Mouse (Mus musculus): ENCODE measurements around the gene Gm35315.

DNA sequence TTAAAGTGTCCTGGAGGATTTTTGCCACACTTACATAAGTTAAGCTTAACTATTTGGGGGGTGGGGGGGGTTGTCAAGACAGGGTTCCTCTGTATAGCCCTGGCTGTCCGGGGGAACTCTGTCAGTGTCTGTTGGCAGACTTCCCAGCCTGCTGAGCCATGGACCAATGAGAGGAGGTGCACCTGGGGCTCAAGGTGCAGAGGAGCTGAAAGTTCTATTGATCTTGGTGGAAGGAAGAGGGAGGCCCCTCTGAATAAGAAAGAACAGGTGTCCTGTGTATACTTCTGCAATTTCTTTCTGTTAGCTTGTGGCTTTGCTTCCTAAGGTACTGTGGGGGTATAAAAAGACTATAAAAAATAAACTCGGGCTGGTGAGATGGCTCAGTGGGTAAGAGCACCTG, 2.7 kb downstream of the Gm35315 start:
- TF ChIP-seq CTCF (conservative IDR thresholded peaks at IDR 0.05; ENCODE audit: low read length) (no peak), POU5F1 (IDR thresholded peaks at IDR 0.05; ENCODE audit: borderline replicate concordance, low read length) (no peak), NANOG (IDR thresholded peaks at IDR 0.05; ENCODE audit: borderline replicate concordance, low read length) (no peak)
